Mouse (Mus musculus) E14TG2a.4 (cell line): Measurements from ENCODE around the gene Xpo6.

Source experiments
- CTCF ChIP-seq: conservative IDR thresholded peaks from 2 replicates; pipeline ENCODE4 v1.5.1; 2014; ENCODE audit warnings: low read length
- POU5F1 ChIP-seq: IDR thresholded peaks from 2 replicates; pipeline ENCODE4 v1.6.1; 2014; ENCODE audit warnings: low read length, borderline replicate concordance

DNA sequence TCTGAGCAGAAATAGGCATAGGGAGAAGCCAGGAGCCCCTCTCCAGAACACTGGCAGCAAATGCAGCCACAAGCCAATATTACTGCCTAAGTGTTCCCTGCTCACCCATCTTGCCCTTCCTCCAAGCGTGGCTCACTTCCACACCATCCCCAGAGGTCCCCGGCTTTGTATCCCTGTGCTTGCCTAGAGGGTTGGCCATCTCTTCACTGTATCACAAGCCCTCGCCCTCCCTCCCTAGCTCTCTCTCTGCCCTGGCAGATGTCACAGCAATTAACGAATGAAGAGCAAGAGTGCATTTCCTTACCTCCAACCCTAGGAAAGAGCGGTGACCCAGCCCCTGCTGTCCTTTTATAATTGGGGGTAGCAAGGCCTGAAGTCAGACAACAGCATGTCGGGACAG, 148.4 kb downstream of the Xpo6 start:
- TF ChIP-seq CTCF (no peak), POU5F1 (no peak)
